Mouse (Mus musculus) limb, embryonic 10.5 days (tissue): Measurements from ENCODE around the gene Calhm2. TPM values are rescaled to one million over a fixed set of nuclear protein-coding genes. Genes with fewer than 3 reads are reported as not detected.

Experiments
- polyA plus RNA-seq: library from polyadenylated mRNA; unstranded; fragments of >200 nt; fragmentation: Nextera tagmentation; extraction: Ambion mirVana; gene quantifications from 2 replicates; pipeline ENCODE4 v1.2.1, GENCODE M21; 2016

The Calhm2 gene
- polyA plus RNA-seq, 1 experiment from 2014 or later, result 3.7 TPM

Other genes starting within 250 kb of the Calhm2 start
- 0.11 and 0.15 TPM in 2 replicates for gene Ina, start 123.6 kb downstream of the Calhm2 start, polyA plus RNA-seq
- gene Nt5c2, start 123.1 kb downstream of the Calhm2 start, polyA plus RNA-seq, result 75.4 and 89.8 TPM in 2 replicates
- 35.3 and 38.2 TPM in 2 replicates for gene Pcgf6, start 87.4 kb downstream of the Calhm2 start, polyA plus RNA-seq
- 8.6 and 8.7 TPM in 2 replicates for gene Taf5, start 70.5 kb downstream of the Calhm2 start, polyA plus RNA-seq
- 1,161 and 1,186 TPM in 2 replicates for gene Usmg5, start 47.6 kb downstream of the Calhm2 start, polyA plus RNA-seq
- 13.8 and 14.5 TPM in 2 replicates for gene Pdcd11, start 47.5 kb downstream of the Calhm2 start, polyA plus RNA-seq
- not detected in 2 replicates for gene Calhm1, start 6.0 kb upstream of the Calhm2 start, polyA plus RNA-seq
- gene Calhm3, start 19.5 kb upstream of the Calhm2 start, polyA plus RNA-seq, result not detected in 2 replicates
- 5.7 and 7.7 TPM in 2 replicates for gene Neurl1a, start 40.5 kb upstream of the Calhm2 start, polyA plus RNA-seq